Mouse (Mus musculus): ENCODE data around the gene Gpr19. TPM values are rescaled to one million over a fixed set of nuclear protein-coding genes. Genes with fewer than 3 reads are reported as not detected.

The Gpr19 gene
- polyA plus RNA-seq, 1 experiment from 2014 or later, result 39.1 TPM

DNA sequence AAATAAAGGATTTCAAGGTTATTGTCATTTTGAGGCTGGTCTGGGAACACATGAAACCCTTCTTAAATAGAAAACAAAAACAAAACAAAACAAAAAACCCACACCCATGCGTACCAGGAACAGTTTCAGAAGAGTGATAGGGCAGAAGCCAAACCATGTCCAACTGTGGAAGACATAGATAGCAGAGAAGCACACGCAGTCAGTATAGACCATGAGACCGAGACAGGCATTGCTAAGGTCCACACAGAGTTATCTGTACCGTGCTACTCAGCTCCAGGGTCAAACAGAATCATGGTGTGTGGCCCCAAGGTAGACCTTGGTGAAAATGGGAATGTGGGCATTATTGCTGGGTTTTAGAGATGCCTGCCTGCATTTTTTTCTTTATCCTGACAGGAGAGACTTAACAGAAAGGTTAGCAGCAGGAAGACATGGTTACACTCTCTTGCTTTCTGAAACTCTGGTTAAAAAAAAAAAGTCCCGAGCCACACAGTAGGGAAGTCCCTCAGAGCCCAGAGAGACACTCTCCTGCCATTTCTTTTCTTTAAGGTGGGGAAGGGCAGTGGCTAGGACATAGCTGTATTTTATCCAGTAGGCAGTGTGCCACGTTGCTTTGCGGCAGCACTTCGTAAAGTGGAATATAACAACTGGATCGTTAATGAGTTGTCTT, 63.7 kb downstream of the Gpr19 start:
- Histone ChIP-seq H3K9me3 (no peaks in the 10 kb centered on the region), H3K27me3 (no peaks in the 10 kb centered on the region), H3K9ac (no peak overlapping the region), H3K4me2 (no peak overlapping the region), H3K4me1 (replicated peaks) (peaks cover 7% of the 10 kb centered on the region; the same call in 1 of the 2 replicates), H3K36me3 (0 out of 2 replicates have a peak, but pooled peaks cover 11% of the 10 kb centered on the region), H3K27ac (replicated peaks) (no peak overlapping the region), H3K4me3 (no peak overlapping the region)
- WGBS, result 81% methylated on average over 9 of the region's 9 CpGs
- ATAC-seq (ENCODE audit: low read depth), result no peak

DNA sequence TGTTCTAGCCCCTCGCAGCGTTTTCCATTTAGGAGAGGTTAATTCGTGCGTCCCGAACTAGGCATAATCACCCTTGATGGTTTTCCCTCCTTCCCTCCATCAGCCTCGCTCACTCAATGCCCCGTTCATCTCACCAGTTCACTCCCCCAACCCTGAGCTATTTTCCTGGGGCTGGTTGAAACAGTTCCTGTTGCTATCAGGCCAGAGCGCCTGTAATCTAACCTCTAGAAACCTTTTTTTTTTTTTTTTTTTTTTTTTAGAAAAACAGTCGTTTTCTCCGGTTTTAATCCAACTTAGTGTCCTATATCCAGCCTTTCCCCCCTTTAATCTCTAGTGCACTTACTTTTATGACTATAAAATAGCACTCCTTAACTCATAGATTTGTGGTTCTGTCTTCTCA, 67.6 kb downstream of the Gpr19 start:
- WGBS, result 1% methylated on average over 10 of the region's 10 CpGs
- peak overlapping the region; percentile 75 for H3K4me3 ChIP-seq
- no peaks in the 10 kb centered on the region for H3K36me3 ChIP-seq
- peak overlapping the region; percentile 83 for H3K4me2 ChIP-seq
- no peak for ATAC-seq (ENCODE audit: low read depth)
- H3K4me1 ChIP-seq (replicated peaks), result peaks cover 15% of the 10 kb centered on the region
- peak overlapping the region; percentile 91; the same call in 1 of the 2 replicates for H3K27ac ChIP-seq (replicated peaks)
- no peaks in the 10 kb centered on the region for H3K9me3 ChIP-seq
- peak overlapping the region; percentile 82 for H3K9ac ChIP-seq
- no peaks in the 10 kb centered on the region for H3K27me3 ChIP-seq

DNA sequence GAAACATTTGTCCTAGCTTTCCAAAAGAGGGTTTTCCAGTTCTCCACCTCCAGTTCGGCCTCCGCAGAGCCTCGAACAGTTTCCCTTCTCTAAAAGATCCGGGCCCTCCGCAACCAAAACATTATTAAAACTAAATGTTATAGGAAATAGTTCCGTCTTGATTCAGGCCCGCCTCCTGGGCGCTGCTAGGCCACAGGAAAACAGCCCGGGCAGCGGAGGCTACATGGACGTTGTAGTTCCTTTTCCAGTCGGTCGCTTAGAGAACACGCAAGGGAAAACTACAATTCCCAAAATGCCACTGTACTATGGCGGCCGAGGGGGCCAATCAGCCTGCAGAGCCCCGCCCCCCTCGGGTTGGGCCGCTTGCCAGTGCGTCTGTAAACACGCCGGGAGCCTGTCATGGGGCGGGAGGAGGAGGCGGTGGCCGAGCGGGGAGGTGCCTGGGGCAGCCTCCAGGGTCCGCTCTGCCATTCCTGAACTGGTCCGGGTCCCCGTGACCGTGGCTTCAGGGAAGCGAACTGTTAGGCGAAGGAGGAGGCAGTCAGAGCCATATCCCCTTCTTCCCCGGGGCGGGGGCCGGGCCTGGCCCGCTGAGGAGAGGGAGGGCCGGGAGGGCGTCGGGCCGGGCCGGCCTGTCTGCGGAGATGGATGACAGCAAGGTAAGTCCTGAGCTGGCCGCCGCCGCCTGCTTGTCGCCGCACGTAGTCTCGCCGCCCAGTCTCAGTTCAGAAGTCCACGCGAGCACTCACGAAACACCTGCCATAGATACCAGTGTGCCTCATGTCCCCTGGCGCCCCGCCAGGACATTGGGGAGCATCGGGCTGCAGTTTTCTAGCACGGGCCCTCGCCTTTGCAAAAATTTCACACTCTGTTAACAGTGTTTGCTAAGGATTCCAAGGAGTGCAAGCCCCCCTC, 68.3 kb downstream of the Gpr19 start, which contains the start of gene Crebl2:
Gene Crebl2, plus strand, starts transcription at position 369 of the 915 bp plus-strand sequence.
- ATAC-seq (ENCODE audit: low read depth), result peak; percentile 97
- Histone ChIP-seq H3K4me1 (replicated peaks) (peaks cover 15% of the 10 kb centered on the region), H3K9me3 (no peaks in the 10 kb centered on the region), H3K27ac (replicated peaks) (peak within 1 kb of the TSS; percentile 91), H3K4me2 (peak within 1 kb of the TSS; percentile 83), H3K36me3 (no peaks in the 10 kb centered on the region), H3K27me3 (no peaks in the 10 kb centered on the region), H3K4me3 (peak within 1 kb of the TSS; percentile 75), H3K9ac (peak within 1 kb of the TSS; percentile 82)
- under 1% methylated on average over 57 of the region's 58 CpGs for WGBS

DNA sequence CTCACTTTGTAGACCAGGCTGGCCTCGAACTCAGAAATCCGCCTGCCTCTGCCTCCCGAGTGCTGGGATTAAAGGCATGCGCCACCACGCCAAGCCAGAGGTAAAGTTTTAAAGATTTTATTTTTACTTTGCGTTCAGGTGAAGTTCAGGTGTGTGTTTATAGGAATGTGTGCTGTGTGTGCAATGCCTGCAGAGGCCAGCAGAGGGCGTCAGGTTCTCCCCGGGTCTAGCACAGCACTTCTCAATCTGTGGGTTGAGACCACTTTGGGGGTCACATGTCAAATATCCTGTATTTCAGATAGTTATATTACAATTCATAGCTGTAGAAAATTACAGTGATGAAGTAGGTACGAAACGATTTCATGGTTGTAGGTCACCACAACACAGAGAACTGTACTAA, 75.5 kb downstream of the Gpr19 start:
- Histone ChIP-seq H3K4me3 (no peak overlapping the region), H3K4me2 (no peak overlapping the region), H3K4me1 (replicated peaks) (no peaks in the 10 kb centered on the region), H3K27ac (replicated peaks) (no peak overlapping the region), H3K9me3 (no peaks in the 10 kb centered on the region), H3K27me3 (no peaks in the 10 kb centered on the region), H3K36me3 (no peaks in the 10 kb centered on the region), H3K9ac (no peak overlapping the region)
- WGBS, result 70% methylated on average over 10 of the region's 10 CpGs
- no peak for ATAC-seq (ENCODE audit: low read depth)

DNA sequence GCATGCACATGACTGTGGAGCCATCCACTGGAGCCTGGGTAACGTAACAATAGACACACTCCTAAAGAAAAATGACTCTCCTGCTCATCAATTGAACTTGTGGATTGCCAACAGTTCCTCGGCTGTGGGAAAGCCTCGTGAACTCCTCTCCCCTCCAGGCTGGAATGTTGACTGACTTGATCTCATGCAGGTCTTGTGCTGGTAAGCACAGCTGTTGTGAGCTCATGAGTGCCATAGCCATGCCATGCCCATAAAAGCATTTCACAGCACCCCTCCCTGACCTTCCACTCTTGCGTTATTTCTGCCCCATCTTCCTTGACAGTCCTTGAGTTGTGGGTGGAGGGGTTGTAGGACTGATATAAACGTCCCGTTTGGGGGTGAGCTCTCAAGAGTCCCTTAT, 78.0 kb downstream of the Gpr19 start:
- Histone ChIP-seq H3K4me3 (no peak overlapping the region), H3K36me3 (no peaks in the 10 kb centered on the region), H3K9me3 (no peaks in the 10 kb centered on the region), H3K27me3 (no peaks in the 10 kb centered on the region), H3K9ac (no peak overlapping the region), H3K4me1 (replicated peaks) (no peaks in the 10 kb centered on the region), H3K27ac (replicated peaks) (no peak overlapping the region), H3K4me2 (no peak overlapping the region)
- ATAC-seq (ENCODE audit: low read depth), result no peak
- 52% methylated on average over 6 of the region's 6 CpGs for WGBS

DNA sequence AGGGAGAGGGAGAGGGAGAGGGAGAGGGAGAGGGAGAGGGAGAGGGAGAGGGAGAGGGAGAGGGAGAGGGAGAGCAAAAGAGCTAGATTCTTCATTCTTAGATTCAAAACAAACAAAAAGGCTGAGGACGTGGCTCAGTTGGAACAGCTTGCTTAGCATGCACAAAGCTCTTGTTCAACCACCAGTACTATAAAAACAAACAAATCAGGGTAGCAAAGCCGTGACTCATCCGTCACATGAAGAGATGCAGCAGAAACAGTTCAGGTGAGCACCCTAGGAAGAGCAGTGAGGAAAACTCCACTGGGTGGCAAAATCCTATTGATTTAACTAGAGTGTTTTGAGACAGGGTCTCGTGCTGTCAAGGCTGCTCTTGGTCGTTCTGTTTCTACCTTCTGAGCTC, 78.6 kb downstream of the Gpr19 start:
- no peaks in the 10 kb centered on the region for H3K36me3 ChIP-seq
- H3K4me2 ChIP-seq, result no peak overlapping the region
- H3K4me3 ChIP-seq, result no peak overlapping the region
- no peak overlapping the region for H3K27ac ChIP-seq (replicated peaks)
- H3K9ac ChIP-seq, result no peak overlapping the region
- WGBS, result 54% methylated on average over 5 of the region's 5 CpGs
- no peaks in the 10 kb centered on the region for H3K27me3 ChIP-seq
- no peak for ATAC-seq (ENCODE audit: low read depth)
- H3K4me1 ChIP-seq (replicated peaks), result no peaks in the 10 kb centered on the region
- no peaks in the 10 kb centered on the region for H3K9me3 ChIP-seq

Other genes starting within 250 kb of the Gpr19 start
- 6.0 and 7.0 TPM in 2 replicates for gene Dusp16, start 106.0 kb downstream of the Gpr19 start, polyA plus RNA-seq (2015; fragmentation: Nextera tagmentation; extraction: Ambion mirVana)
- gene Crebl2, start 68.4 kb downstream of the Gpr19 start, polyA plus RNA-seq (2015; fragmentation: Nextera tagmentation; extraction: Ambion mirVana), result 3.5 and 4.1 TPM in 2 replicates
- gene Cdkn1b, start 21.8 kb upstream of the Gpr19 start, polyA plus RNA-seq (2015; fragmentation: Nextera tagmentation; extraction: Ambion mirVana), result 21.7 and 24.1 TPM in 2 replicates
- 3.0 and 4.6 TPM in 2 replicates for gene Apold1, start 83.1 kb upstream of the Gpr19 start, polyA plus RNA-seq (2015; fragmentation: Nextera tagmentation; extraction: Ambion mirVana)
- gene Ddx47, start 113.0 kb upstream of the Gpr19 start, polyA plus RNA-seq (2015; fragmentation: Nextera tagmentation; extraction: Ambion mirVana), result 77.3 and 89.1 TPM in 2 replicates
- gene Gprc5a, start 167.1 kb upstream of the Gpr19 start, polyA plus RNA-seq (2015; fragmentation: Nextera tagmentation; extraction: Ambion mirVana), result 1.8 and 2.0 TPM in 2 replicates
- not detected in 2 replicates for gene Gprc5d, start 219.7 kb upstream of the Gpr19 start, polyA plus RNA-seq (2015; fragmentation: Nextera tagmentation; extraction: Ambion mirVana)